Mouse (Mus musculus): Measurements from ENCODE around the gene Cd63.

DNA sequence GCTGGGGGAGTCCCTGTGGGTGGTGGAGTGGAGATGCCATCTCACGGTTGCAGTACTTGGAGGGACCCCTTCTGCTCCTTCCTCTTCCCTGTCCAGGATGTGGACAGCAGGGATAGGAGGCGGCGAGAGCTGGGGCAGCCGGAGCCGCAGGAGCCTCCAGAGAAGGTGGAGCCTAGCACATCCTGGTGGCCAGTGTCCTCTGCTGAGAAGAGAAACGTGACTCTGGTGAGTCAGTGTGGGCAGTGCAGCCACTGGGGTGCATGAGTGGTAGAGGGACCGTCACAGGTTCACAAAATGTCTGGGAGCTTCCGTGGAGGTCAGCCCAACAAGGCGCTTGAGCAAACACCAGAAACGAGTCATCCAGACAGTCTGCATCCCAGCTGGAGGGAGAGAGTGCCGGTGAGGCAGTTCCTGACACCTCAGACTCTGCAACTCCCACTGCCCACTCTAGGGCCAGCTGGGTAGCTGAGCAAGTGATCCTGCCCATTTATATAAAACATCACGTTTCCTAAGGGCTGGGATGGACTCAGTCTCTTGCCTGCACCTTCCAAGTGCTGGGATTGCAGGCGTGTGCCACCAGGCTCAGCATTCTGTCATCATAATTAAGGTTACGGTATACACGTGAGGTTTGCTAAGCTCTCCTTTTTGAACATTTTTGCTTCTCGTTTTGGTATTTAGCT, 49.6 kb downstream of the Cd63 start:
- TF ChIP-seq CTCF (IDR thresholded peaks at IDR 0.05; ENCODE audit: low read depth) (no peak), EP300 (IDR thresholded peaks at IDR 0.05; ENCODE audit: low read depth) (no peak)

Data from liver, embryonic 14.5 days (tissue).